Mouse (Mus musculus) E14TG2a.4 (cell line): ENCODE measurements at regions not wholly inside any gene's neighbourhood (a gene's known extent, or its start where the extent isn't known, plus 50 kb on each side); places are given as distances from the start of the nearest gene placed in this dataset.

Experiments used
- CTCF ChIP-seq: conservative IDR thresholded peaks from 2 replicates; pipeline ENCODE4 v1.5.1; 2014; ENCODE audit warnings: low read length
- NANOG ChIP-seq: IDR thresholded peaks from 2 replicates; pipeline ENCODE4 v1.6.1; 2014; ENCODE audit warnings: borderline replicate concordance, low read length, mixed read lengths
- POU5F1 ChIP-seq: IDR thresholded peaks from 2 replicates; pipeline ENCODE4 v1.6.1; 2014; ENCODE audit warnings: low read length, borderline replicate concordance

- TF ChIP-seq CTCF (peak; percentile 67), POU5F1 (no peak), NANOG (no peak)
These were observed 162.9 kb upstream of the Tmem28 start for GRCm38 (mm10) chrX:99657790-99658451.
